Mouse (Mus musculus) cerebellum, adult 2 months (tissue): ENCODE results near the gene Rad1. TPM values are rescaled to one million over a fixed set of nuclear protein-coding genes. Genes with fewer than 3 reads are reported as not detected.
"Not testable (repeated sequence)": the region's sequence is repeated elsewhere in the genome, so short reads cannot be mapped to it uniquely, and the experiment has no call there.

Experiments used
- DNase-seq, 2 experiments: peaks; one replicate each; pipeline ENCODE4 v3.0.0; 2021
- H3K27ac ChIP-seq: fragments of 200-500 bp; 2 replicates; pipeline ENCODE4 v1.5.1; 2012; ENCODE audit warnings: low read length, control low read depth, inconsistent platforms; ENCODE audit not compliant: insufficient read depth
- H3K27me3 ChIP-seq: fragments of 200-500 bp; 2 replicates; pipeline ENCODE4 v1.6.1; 2012; ENCODE audit warnings: inconsistent platforms, mild to moderate bottlenecking, low read length, moderate library complexity; ENCODE audit not compliant: control insufficient read depth, insufficient read depth
- H3K4me1 ChIP-seq: fragments of 200-500 bp; 2 replicates; pipeline ENCODE4 v1.6.1; 2011; ENCODE audit warnings: low read length; ENCODE audit not compliant: control insufficient read depth, insufficient read depth
- H3K4me3 ChIP-seq: fragments of 200-500 bp; replicated peaks from 2 replicates; pipeline ENCODE3; 2011; ENCODE audit warnings: mild to moderate bottlenecking, low read depth, low read length, control low read depth; ENCODE audit not compliant: insufficient read depth
- CTCF ChIP-seq: fragments of 200-500 bp; IDR thresholded peaks from 2 replicates; pipeline ENCODE4 v1.5.1; 2011; ENCODE audit warnings: low read depth, mild to moderate bottlenecking, control low read depth, low read length, moderate library complexity, borderline replicate concordance; ENCODE audit not compliant: insufficient read depth
- POLR2A ChIP-seq: fragments of 200-500 bp; IDR thresholded peaks from 2 replicates; pipeline ENCODE4 v1.6.1; 2011; ENCODE audit warnings: low read length, control low read depth, borderline replicate concordance; ENCODE audit not compliant: insufficient read depth
- WGBS: fragments of 180-500 bp; shearing (Covaris S2); methylation state at CpG from one replicate; pipeline ENCODE4 v1.1.7; 2018; 5-methylcytosine and 5-hydroxymethylcytosine counted together
- polyA plus RNA-seq: library from polyadenylated mRNA; depleted of rRNA; stranded (reverse); fragments of >200 nt; gene quantifications from 2 replicates; pipeline ENCODE4 v1.2.3, GENCODE M21; 2012; rRNA removed

Gene Rad1
- polyA plus RNA-seq, 1 experiment: 15.2 TPM

- H3K4me1 ChIP-seq: no peaks in the 10 kb centered on the region
Measured at GRCm38 (mm10) chr15:10531352-10531751, 45.5 kb downstream of the Rad1 start.

DNA sequence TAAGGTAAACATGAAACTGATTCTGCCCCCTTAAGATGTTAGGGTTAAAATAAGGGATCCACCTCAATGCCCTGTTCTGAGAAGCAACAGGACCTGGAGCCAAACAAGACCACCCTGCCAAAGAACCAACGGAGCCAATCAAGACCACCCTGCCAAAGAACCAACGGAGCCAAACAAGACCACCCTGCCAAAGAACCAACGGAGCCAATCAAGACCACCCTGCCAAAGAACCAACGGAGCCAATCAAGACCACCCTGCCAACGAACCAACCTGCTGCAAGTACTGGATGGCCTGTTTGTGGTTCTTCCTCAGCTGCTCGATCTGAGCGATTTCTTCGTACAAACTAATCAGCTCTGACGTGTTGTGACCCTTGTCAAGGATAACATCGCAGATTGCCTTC lies 47.5 kb downstream of the Rad1 start:
- 17% methylated on average over 10 of the region's 10 CpGs for WGBS
- not testable (repeated sequence) for DNase-seq, H3K27ac ChIP-seq, H3K4me3 ChIP-seq, H3K4me1 ChIP-seq, H3K27me3 ChIP-seq

More at GRCm38 (mm10) chr15:10531352-10531751, 45.5 kb downstream of the Rad1 start:
- DNase-seq: no peak
- Histone ChIP-seq H3K4me3 (no peak overlapping the region), H3K27ac (no peak overlapping the region), H3K27me3 (no peaks in the 10 kb centered on the region)
- TF ChIP-seq CTCF (no peak), POLR2A (no peak)
- WGBS: 53% methylated on average over 4 of the region's 4 CpGs

- 86% methylated on average over 5 of the region's 5 CpGs for WGBS
- Histone ChIP-seq H3K4me3 (no peak overlapping the region), H3K27ac (no peak overlapping the region), H3K27me3 (no peaks in the 10 kb centered on the region), H3K4me1 (no peaks in the 10 kb centered on the region)
- 0 out of 2 replicates have a peak, but pooled peaks have one; percentile 7 for TF ChIP-seq CTCF
- TF ChIP-seq POLR2A: no peak
- no peak for DNase-seq
Measured at GRCm38 (mm10) chr15:10534591-10534990, 48.8 kb downstream of the Rad1 start.

DNA sequence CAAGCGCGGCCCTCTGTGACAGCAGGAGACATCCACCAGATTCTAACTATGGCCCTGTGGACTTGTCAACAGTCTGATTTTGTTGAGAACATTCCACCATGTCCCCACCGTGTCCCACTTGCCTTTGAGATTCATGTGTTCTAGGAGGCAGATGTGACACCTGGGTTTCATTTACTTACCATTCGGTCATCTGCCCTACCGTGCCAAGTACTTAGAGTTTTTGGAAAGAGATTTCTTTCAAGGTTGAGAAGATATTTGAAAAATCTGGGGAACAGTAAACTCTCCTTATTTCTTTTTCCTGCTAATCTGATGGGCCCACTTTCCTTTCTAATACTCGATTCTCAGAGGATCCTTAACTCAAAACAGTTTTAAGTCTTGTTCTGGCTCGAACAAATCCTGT lies 50.2 kb downstream of the Rad1 start:
- no peak for DNase-seq
- WGBS: 79% methylated on average over 7 of the region's 7 CpGs

DNA sequence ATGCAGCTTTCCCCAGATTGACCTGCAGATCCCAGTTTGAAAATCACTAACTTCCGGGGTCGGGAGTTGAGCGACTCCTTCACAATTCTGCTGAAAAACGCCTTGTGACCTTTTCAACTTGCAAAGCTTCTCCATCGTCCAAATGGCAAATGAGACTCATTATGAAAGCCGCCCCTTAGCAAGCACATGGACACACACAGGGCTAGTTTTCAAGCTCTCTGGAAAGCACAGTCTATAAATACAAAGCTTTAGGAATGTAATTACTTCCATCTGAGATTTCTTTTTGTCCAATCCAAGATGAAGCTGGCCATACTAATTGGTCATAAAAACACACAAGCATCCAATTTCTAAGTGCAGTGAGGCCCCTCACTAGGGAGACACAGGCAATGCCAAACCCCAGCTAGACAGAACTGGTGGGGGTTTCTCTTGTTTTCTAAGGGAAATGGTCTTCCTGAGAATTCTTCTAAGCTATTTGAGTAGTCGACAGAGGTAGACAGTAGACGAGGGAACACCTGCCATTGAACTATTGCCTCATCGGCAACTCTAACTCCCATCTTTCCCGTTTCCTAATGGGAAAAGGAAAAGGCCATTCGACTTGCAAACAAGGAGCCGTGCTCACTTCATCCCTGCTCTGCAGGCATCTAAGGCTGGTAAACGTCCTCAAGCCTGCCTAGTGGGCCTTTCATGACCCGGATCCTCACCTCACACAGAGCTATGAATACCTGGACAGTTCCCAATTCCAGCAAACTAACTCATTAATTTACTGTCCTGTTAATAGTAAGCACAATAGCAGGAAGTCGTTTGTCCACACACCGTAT lies 54.7 kb downstream of the Rad1 start:
- no peak for DNase-seq
- TF ChIP-seq CTCF: no peak
- 85% methylated on average over 16 of the region's 16 CpGs for WGBS
- Histone ChIP-seq H3K27ac (no peak overlapping the region), H3K27me3 (no peaks in the 10 kb centered on the region), H3K4me3 (no peak overlapping the region), H3K4me1 (no peaks in the 10 kb centered on the region)

More for the DNA sequence above, 50.2 kb downstream of the Rad1 start:
- TF ChIP-seq POLR2A: no peak
- no peak for TF ChIP-seq CTCF
- no peak overlapping the region for H3K27ac ChIP-seq
- H3K4me1 ChIP-seq: no peaks in the 10 kb centered on the region
- no peak overlapping the region for H3K4me3 ChIP-seq
- no peaks in the 10 kb centered on the region for H3K27me3 ChIP-seq

Other genes starting within 250 kb of the Rad1 start
- not detected in 2 replicates for gene Gm21973, start 160.6 kb upstream of the Rad1 start, polyA plus RNA-seq
- gene Agxt2, start 127.5 kb upstream of the Rad1 start, polyA plus RNA-seq: not detected in 2 replicates
- 17.6 and 19.2 TPM in 2 replicates for gene Dnajc21, start 15.5 kb upstream of the Rad1 start, polyA plus RNA-seq
- 12.7 and 13.3 TPM in 2 replicates for gene Brix1, start 71 bp upstream of the Rad1 start, polyA plus RNA-seq
- not detected in 2 replicates for gene Ttc23l, start 72.7 kb downstream of the Rad1 start, polyA plus RNA-seq
- 2.7 and 2.8 TPM in 2 replicates for gene Rai14, start 228.6 kb downstream of the Rad1 start, polyA plus RNA-seq